Mouse (Mus musculus) gastrocnemius, postnatal 14 days (tissue): ENCODE measurements around the gene Exoc1. TPM values are rescaled to one million over a fixed set of nuclear protein-coding genes. Genes with fewer than 3 reads are reported as not detected.

ENCODE experiments used
- DNase-seq: peaks from one replicate; pipeline ENCODE4 v3.0.0; 2021; ENCODE audit warnings: mixed read lengths
- intact Hi-C: fragments of 180-260 bp; cut with DNase I; formaldehyde crosslinking; loops from one replicate; pipeline ENCODE4 v1.15.1; 2025; ENCODE audit warnings: low total_unique reads
- total RNA-seq, 2 experiments: library from RNA; stranded (reverse); gene quantifications; 2 replicates each; pipeline ENCODE4 v1.2.3; 2021

Gene Exoc1
- total RNA-seq, 2 experiments from 2014 or later = 13.1 to 15.1 TPM

GRCm38 (mm10) chr5:76589311-76589710, 60.2 kb downstream of the Exoc1 start:
- DNase-seq = no peak
- intact Hi-C loops = loop anchor here (5.0 kb wide), 1 partner anchor 258 kb away; no protein-coding TSS in a partner anchor

GRCm38 (mm10) chr5:76590009-76590408, 60.9 kb downstream of the Exoc1 start:
- DNase-seq = no peak
- intact Hi-C loops = no loop called here

GRCm38 (mm10) chr5:76591885-76592284, 62.8 kb downstream of the Exoc1 start:
- no peak for DNase-seq
- intact Hi-C loops = no loop called here

- DNase-seq = no peak
- intact Hi-C loops = no loop called here
Observed at GRCm38 (mm10) chr5:76609702-76610370, 80.7 kb downstream of the Exoc1 start.

- intact Hi-C loops = no loop called here
- no peak for DNase-seq
Observed at GRCm38 (mm10) chr5:76612867-76613499, 83.9 kb downstream of the Exoc1 start.

GRCm38 (mm10) chr5:76615276-76615675, 86.2 kb downstream of the Exoc1 start:
- no peak for DNase-seq
- intact Hi-C loops = no loop called here

GRCm38 (mm10) chr5:76616196-76616747, 87.2 kb downstream of the Exoc1 start:
- DNase-seq = no peak
- intact Hi-C loops = no loop called here

GRCm38 (mm10) chr5:76618750-76619149, 89.6 kb downstream of the Exoc1 start:
- intact Hi-C loops = no loop called here
- DNase-seq = no peak

Other genes with a start within 250 kb of the Exoc1 start
- gene Clock, start 224.5 kb upstream of the Exoc1 start, total RNA-seq = 10 to 100 TPM; 13.7 to 14.1 TPM
- not detected for gene Pdcl2, start 198.2 kb upstream of the Exoc1 start, total RNA-seq
- not detected for gene Nmu, start 165.5 kb upstream of the Exoc1 start, total RNA-seq
- not detected for gene Gm7271, start 45.3 kb upstream of the Exoc1 start, total RNA-seq
- 1 to 10 TPM; 1.5 to 1.6 TPM for gene Cep135, start 59.4 kb downstream of the Exoc1 start, total RNA-seq
- gene C530008M17Rik, start 127.2 kb downstream of the Exoc1 start, total RNA-seq = 1 to 10 TPM; 3.2 to 3.6 TPM